Mouse (Mus musculus): ENCODE measurements around the gene Ndrg2. TPM values are rescaled to one million over a fixed set of nuclear protein-coding genes. Genes with fewer than 3 reads are reported as not detected.

The Ndrg2 gene
- total RNA-seq, 2 experiments from 2014 or later: 6.2 to 11.4 TPM

- ATAC-seq (replicated peaks; ENCODE audit: poor library complexity, severe bottlenecking): peak; percentile 82
Observed at GRCm38 (mm10) chr14:51913062-51913959, 647 bp downstream of the Ndrg2 start.

GRCm38 (mm10) chr14:51912391-51913061, 1.4 kb downstream of the Ndrg2 start:
- ATAC-seq (replicated peaks; ENCODE audit: poor library complexity, severe bottlenecking): no peak

GRCm38 (mm10) chr14:51911301-51911700, 2.7 kb downstream of the Ndrg2 start:
- ATAC-seq (replicated peaks; ENCODE audit: poor library complexity, severe bottlenecking): no peak

- ATAC-seq (replicated peaks; ENCODE audit: poor library complexity, severe bottlenecking): no peak
Observed at GRCm38 (mm10) chr14:51906102-51906501, 7.9 kb downstream of the Ndrg2 start.

GRCm38 (mm10) chr14:51904706-51905105, 9.3 kb downstream of the Ndrg2 start:
- ATAC-seq (replicated peaks; ENCODE audit: poor library complexity, severe bottlenecking): no peak

- ATAC-seq (replicated peaks; ENCODE audit: poor library complexity, severe bottlenecking): no peak
Observed at GRCm38 (mm10) chr14:51903782-51904181, 10.2 kb downstream of the Ndrg2 start.

- ATAC-seq (replicated peaks; ENCODE audit: poor library complexity, severe bottlenecking): peak; percentile 93
Observed at GRCm38 (mm10) chr14:51902806-51903710, 10.9 kb downstream of the Ndrg2 start.

- ATAC-seq (replicated peaks; ENCODE audit: poor library complexity, severe bottlenecking): no peak
Observed at GRCm38 (mm10) chr14:51899351-51899750, 14.6 kb downstream of the Ndrg2 start.

- no peak for ATAC-seq (replicated peaks; ENCODE audit: poor library complexity, severe bottlenecking)
Observed at GRCm38 (mm10) chr14:51896539-51897170, 17.3 kb downstream of the Ndrg2 start.

- ATAC-seq (replicated peaks; ENCODE audit: poor library complexity, severe bottlenecking): no peak
Observed at GRCm38 (mm10) chr14:51896019-51896418, 17.9 kb downstream of the Ndrg2 start.

- no peak for ATAC-seq (replicated peaks; ENCODE audit: poor library complexity, severe bottlenecking)
Observed at GRCm38 (mm10) chr14:51895071-51895470, 18.9 kb downstream of the Ndrg2 start.

GRCm38 (mm10) chr14:51893809-51894208, 20.1 kb downstream of the Ndrg2 start:
- ATAC-seq (replicated peaks; ENCODE audit: poor library complexity, severe bottlenecking): no peak

GRCm38 (mm10) chr14:51893094-51893794, 20.7 kb downstream of the Ndrg2 start:
- ATAC-seq (replicated peaks; ENCODE audit: poor library complexity, severe bottlenecking): no peak

GRCm38 (mm10) chr14:51892191-51892939, 21.6 kb downstream of the Ndrg2 start, which contains the start of gene Slc39a2:
Gene Slc39a2, plus strand, starts transcription at chr14:51892889.
- no peak for ATAC-seq (replicated peaks; ENCODE audit: poor library complexity, severe bottlenecking)

- no peak for ATAC-seq (replicated peaks; ENCODE audit: poor library complexity, severe bottlenecking)
Observed at GRCm38 (mm10) chr14:51889833-51890232, 24.1 kb downstream of the Ndrg2 start.

- ATAC-seq (replicated peaks; ENCODE audit: poor library complexity, severe bottlenecking): no peak
Observed at GRCm38 (mm10) chr14:51886051-51886450, 27.9 kb downstream of the Ndrg2 start.

GRCm38 (mm10) chr14:51884598-51885331, 29.2 kb downstream of the Ndrg2 start, which contains the start of gene Mettl17:
Gene Mettl17, plus strand, starts transcription at chr14:51884842.
- peak; percentile 94 for ATAC-seq (replicated peaks; ENCODE audit: poor library complexity, severe bottlenecking)

GRCm38 (mm10) chr14:51884031-51884544, 29.9 kb downstream of the Ndrg2 start:
- ATAC-seq (replicated peaks; ENCODE audit: poor library complexity, severe bottlenecking): no peak

All from granulocyte monocyte progenitor cell, adult 5-6 weeks (primary cell).